Mouse (Mus musculus) E14TG2a.4 (cell line): ENCODE measurements at regions not wholly inside any gene's neighbourhood (a gene's known extent, or its start where the extent isn't known, plus 50 kb on each side); places are given as distances from the start of the nearest gene placed in this dataset.

Experiments used
- H3K27me3 ChIP-seq: 2 replicates; pipeline ENCODE4 v1.6.1; 2014; ENCODE audit warnings: low read length, control low read depth; ENCODE audit not compliant: insufficient read depth
- H3K36me3 ChIP-seq: 2 replicates; pipeline ENCODE4 v1.6.1; 2014; ENCODE audit warnings: low read length, control low read depth; ENCODE audit not compliant: insufficient read depth
- H3K4me1 ChIP-seq: replicated peaks from 2 replicates; pipeline ENCODE4 v1.6.1; 2014; ENCODE audit warnings: low read depth, low read length, control low read depth
- H3K4me3 ChIP-seq: replicated peaks from 2 replicates; pipeline ENCODE4 v1.5.1; 2014; ENCODE audit warnings: mild to moderate bottlenecking, low read length
- H3K9me3 ChIP-seq: 2 replicates; pipeline ENCODE4 v1.6.1; 2014; ENCODE audit warnings: low read length, control low read depth
- CTCF ChIP-seq: conservative IDR thresholded peaks from 2 replicates; pipeline ENCODE4 v1.5.1; 2014; ENCODE audit warnings: low read length
- NANOG ChIP-seq: IDR thresholded peaks from 2 replicates; pipeline ENCODE4 v1.6.1; 2014; ENCODE audit warnings: borderline replicate concordance, low read length, mixed read lengths
- POU5F1 ChIP-seq: IDR thresholded peaks from 2 replicates; pipeline ENCODE4 v1.6.1; 2014; ENCODE audit warnings: low read length, borderline replicate concordance

- H3K36me3 ChIP-seq, result no peaks in the 10 kb centered on the region
- TF ChIP-seq NANOG (no peak), POU5F1 (no peak), CTCF (no peak)
- H3K27me3 ChIP-seq, result no peaks in the 10 kb centered on the region
- no peak overlapping the region for H3K4me3 ChIP-seq
- H3K9me3 ChIP-seq, result no peaks in the 10 kb centered on the region
- no peaks in the 10 kb centered on the region for H3K4me1 ChIP-seq
Observed at GRCm38 (mm10) chr14:55301996-55302395, 80.2 kb downstream of the Dhrs2 start.

GRCm38 (mm10) chr14:55313615-55314014 is 91.8 kb downstream of the Dhrs2 start:
- Histone ChIP-seq H3K27me3 (no peaks in the 10 kb centered on the region), H3K4me3 (no peak overlapping the region), H3K4me1 (no peaks in the 10 kb centered on the region), H3K9me3 (no peaks in the 10 kb centered on the region), H3K36me3 (no peaks in the 10 kb centered on the region)
- no peak for TF ChIP-seq CTCF
- TF ChIP-seq POU5F1, result no peak
- no peak for TF ChIP-seq NANOG

- Histone ChIP-seq H3K27me3 (no peaks in the 10 kb centered on the region), H3K9me3 (no peaks in the 10 kb centered on the region), H3K4me1 (no peaks in the 10 kb centered on the region), H3K36me3 (no peaks in the 10 kb centered on the region), H3K4me3 (no peak overlapping the region)
- no peak for TF ChIP-seq POU5F1
- TF ChIP-seq CTCF, result no peak
- no peak for TF ChIP-seq NANOG
Observed at GRCm38 (mm10) chr14:55323897-55324296, 102.1 kb downstream of the Dhrs2 start.

GRCm38 (mm10) chr14:55324335-55324734 is 102.5 kb downstream of the Dhrs2 start:
- TF ChIP-seq CTCF (no peak), POU5F1 (no peak), NANOG (no peak)
- Histone ChIP-seq H3K4me1 (no peaks in the 10 kb centered on the region), H3K27me3 (no peaks in the 10 kb centered on the region), H3K9me3 (no peaks in the 10 kb centered on the region), H3K4me3 (no peak overlapping the region), H3K36me3 (no peaks in the 10 kb centered on the region)

- TF ChIP-seq NANOG, result no peak
- TF ChIP-seq POU5F1, result no peak
- no peak for TF ChIP-seq CTCF
- no peaks in the 10 kb centered on the region for H3K9me3 ChIP-seq
- no peaks in the 10 kb centered on the region for H3K36me3 ChIP-seq
- peaks cover 16% of the 10 kb centered on the region for H3K4me1 ChIP-seq
- H3K4me3 ChIP-seq, result no peak overlapping the region
- no peaks in the 10 kb centered on the region for H3K27me3 ChIP-seq
Observed at GRCm38 (mm10) chr14:55333812-55334211, 112.0 kb downstream of the Dhrs2 start.

- TF ChIP-seq CTCF, result no peak
- no peak for TF ChIP-seq NANOG
- no peak for TF ChIP-seq POU5F1
- Histone ChIP-seq H3K36me3 (no peaks in the 10 kb centered on the region), H3K4me3 (no peak overlapping the region), H3K4me1 (peaks cover 16% of the 10 kb centered on the region), H3K27me3 (no peaks in the 10 kb centered on the region), H3K9me3 (no peaks in the 10 kb centered on the region)
Observed at GRCm38 (mm10) chr14:55334305-55334704, 112.5 kb downstream of the Dhrs2 start.

- TF ChIP-seq NANOG, result no peak
- TF ChIP-seq CTCF, result no peak
- no peak for TF ChIP-seq POU5F1
- no peaks in the 10 kb centered on the region for H3K36me3 ChIP-seq
- no peaks in the 10 kb centered on the region for H3K9me3 ChIP-seq
- H3K4me3 ChIP-seq, result no peak overlapping the region
- no peaks in the 10 kb centered on the region for H3K27me3 ChIP-seq
- H3K4me1 ChIP-seq, result peaks cover 27% of the 10 kb centered on the region
Observed at GRCm38 (mm10) chr14:55335586-55335985, 113.8 kb downstream of the Dhrs2 start.

- H3K36me3 ChIP-seq, result no peaks in the 10 kb centered on the region
- no peak overlapping the region for H3K4me3 ChIP-seq
- TF ChIP-seq POU5F1 (no peak), NANOG (no peak), CTCF (no peak)
- no peaks in the 10 kb centered on the region for H3K9me3 ChIP-seq
- peaks cover 31% of the 10 kb centered on the region for H3K4me1 ChIP-seq
- no peaks in the 10 kb centered on the region; the same call in 1 of the 2 replicates for H3K27me3 ChIP-seq
Observed at GRCm38 (mm10) chr14:55336451-55337195, 114.8 kb downstream of the Dhrs2 start.

GRCm38 (mm10) chr14:55338010-55338409 is 116.2 kb downstream of the Dhrs2 start:
- TF ChIP-seq POU5F1, result no peak
- no peak for TF ChIP-seq NANOG
- TF ChIP-seq CTCF, result no peak
- no peaks in the 10 kb centered on the region for H3K9me3 ChIP-seq
- H3K36me3 ChIP-seq, result no peaks in the 10 kb centered on the region
- no peaks in the 10 kb centered on the region; the same call in 1 of the 2 replicates for H3K27me3 ChIP-seq
- no peak overlapping the region for H3K4me3 ChIP-seq
- peaks cover 31% of the 10 kb centered on the region for H3K4me1 ChIP-seq
